Mouse (Mus musculus) thymus, postnatal 4 days (tissue): ENCODE data around the gene Dhh.
"Not testable (repeated sequence)": the region's sequence is repeated elsewhere in the genome, so short reads cannot be mapped to it uniquely, and the experiment has no call there.

Experiments used
- DNase-seq: peaks from one replicate; pipeline ENCODE4 v3.0.0; 2021

Dhh gene

DNA sequence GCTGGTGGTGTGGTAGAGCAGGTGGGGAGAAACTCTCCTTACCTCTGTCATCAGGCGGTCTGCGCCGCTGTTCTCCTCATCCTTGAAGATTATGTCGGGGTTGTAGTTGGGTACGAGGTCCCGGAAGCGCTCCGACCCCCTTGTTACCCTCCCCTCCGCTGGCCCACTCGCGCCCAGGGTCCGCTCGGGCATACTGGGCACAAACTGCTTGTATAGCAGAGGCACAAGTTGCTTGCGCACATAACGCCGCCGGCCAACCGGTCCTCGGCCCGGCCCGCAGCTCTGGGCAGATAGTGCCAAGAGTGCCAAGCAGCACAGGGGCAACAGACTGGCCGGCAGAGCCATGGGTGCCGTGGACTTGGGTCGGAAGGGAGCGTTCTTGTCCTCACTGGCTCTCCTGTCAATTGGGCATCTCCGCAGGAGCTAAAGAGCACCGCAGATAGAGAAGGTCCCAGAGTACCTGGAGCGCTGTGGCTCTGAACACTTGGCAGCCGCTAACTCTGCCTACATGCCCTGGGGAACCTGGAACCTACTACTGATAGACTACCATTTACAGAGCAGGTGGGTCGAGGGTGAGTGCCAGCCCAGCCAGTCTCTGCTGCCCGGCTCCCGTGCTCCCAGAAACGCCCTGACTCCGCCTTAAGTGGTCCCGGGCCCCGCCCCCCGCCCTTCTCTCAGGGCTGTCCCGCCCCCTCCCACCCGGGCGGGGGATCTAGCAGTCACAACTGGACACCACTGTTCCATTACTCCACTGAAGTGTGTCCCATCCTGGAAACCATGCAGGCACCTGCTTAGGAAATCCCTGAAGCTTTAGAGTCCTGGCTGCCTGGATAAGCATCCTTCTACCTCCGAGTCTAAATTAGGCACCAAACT, at the start of gene Dhh:
Dhh (minus strand) TSS at position 613 of the 873 bp plus-strand sequence.
- peak; percentile 16 for DNase-seq

DNA sequence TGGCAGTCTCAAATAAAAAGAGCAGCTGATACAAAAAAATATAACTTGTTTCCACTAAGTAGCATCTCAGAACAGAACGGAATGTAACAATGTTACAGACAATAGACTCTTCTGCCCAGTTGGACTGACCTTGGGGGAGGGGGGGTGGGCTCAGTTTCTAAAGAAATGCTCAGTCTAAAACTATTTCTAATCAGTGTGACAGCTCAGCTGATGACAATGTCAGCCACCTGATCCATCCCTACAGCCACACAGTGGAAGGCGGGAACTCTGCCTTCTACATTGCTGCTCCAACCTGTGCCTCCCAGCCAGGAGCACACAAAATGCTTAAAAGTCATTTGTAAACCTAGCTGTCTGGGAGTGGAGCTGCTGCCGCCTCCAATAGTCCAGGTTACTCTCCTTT, 49.5 kb upstream of the Dhh start:
- no peak for DNase-seq

DNA sequence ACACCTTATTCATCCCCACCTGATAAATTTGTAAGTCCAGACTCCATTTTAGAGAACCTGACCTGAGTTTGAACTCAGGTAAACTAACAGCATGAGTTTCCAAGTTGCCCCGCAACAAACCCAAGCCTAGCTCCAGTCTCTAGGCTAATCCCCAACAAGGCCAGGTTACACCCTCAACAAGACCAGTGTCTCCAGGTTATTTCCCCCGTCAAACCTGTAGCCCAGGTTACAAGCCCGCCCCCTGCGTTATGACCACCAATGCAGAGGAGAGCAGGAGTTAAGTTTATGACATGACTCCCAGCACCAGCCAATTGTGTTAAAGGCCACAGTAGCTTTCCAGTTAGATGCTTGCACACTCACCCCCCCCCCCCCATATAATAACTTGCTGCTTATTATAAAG, 44.8 kb upstream of the Dhh start:
- no peak for DNase-seq

GRCm38 (mm10) chr15:98942081-98942480, 43.7 kb upstream of the Dhh start:
- DNase-seq = no peak

- DNase-seq = no peak
Observed at GRCm38 (mm10) chr15:98941539-98941938, 43.2 kb upstream of the Dhh start.

GRCm38 (mm10) chr15:98940816-98941215, 42.5 kb upstream of the Dhh start:
- no peak for DNase-seq

GRCm38 (mm10) chr15:98934217-98934839, 36.0 kb upstream of the Dhh start, which contains the start of gene Tuba1b:
TSS of gene Tuba1b (minus strand) at chr15:98934565.
- peak; percentile 88 for DNase-seq

GRCm38 (mm10) chr15:98933833-98934216, 35.5 kb upstream of the Dhh start:
- DNase-seq = peak; percentile 97

DNA sequence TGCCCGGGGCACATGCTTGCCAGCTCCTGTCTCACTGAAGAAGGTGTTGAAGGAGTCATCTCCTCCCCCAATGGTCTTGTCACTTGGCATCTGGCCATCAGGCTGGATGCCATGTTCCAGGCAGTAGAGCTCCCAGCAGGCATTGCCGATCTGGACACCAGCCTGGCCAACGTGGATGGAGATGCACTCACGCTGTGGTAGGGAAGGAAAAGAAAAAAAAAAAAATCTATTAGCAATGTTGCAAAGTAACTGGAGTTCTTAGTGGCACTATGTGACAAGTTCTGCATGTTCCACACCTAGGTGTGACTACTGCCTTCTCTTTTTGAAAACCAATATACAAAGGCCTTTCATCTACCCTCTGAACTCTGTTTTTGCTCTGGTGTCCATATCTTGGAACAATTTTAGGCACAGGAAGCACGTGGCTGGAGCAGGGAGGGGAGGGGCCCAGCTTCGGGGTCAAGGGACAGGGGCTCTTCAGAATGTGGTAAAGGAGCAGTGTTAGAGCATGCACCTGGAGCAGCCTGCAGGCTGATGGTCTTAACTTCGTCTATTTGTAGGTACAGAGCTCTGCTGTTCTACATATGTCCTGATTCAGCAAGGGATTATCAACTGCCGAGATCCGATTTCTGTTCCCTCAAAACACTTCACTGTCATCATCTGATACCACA, 34.8 kb upstream of the Dhh start:
- DNase-seq = peak; percentile 41

DNA sequence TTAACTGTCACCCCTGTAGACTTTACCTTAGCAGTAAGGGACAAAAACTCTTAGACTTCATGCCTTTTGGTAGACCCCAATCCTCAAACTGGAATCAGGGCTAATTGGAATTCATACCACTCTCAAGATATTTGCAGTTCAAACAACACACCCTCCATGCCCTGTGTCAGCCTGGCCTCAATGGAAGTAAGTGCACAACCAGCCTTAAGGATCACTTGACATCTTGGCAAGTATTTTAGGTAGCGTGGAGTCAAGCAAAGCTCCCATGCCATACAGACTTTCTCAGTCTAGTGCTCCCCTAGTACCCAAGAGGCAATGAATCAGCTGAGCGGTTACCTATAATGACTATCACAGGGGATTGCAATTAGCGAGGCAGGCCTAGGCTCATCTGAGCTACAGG, 32.7 kb upstream of the Dhh start:
- no peak for DNase-seq

GRCm38 (mm10) chr15:98930017-98930734, 31.8 kb upstream of the Dhh start:
- no peak for DNase-seq

- peak; percentile 40 for DNase-seq
Observed at GRCm38 (mm10) chr15:98928598-98929240, 30.4 kb upstream of the Dhh start.

DNA sequence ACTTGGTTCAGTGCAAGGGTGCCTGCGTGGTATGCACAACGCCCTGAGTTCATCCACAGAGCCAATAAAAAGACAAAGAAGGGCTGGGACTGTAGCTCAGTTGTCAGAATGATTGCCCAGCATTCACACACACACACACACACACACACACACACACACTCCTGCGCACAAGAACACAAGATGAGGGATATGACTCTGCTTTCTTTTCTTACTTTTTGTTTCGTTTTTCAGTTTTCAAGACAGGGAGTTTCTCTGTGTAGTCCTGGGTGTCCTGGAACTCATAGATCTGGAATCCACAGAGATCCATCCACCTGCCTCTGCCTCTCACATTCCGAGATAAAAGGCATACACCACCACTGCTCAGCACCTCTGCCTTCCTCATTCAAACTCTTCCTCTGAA, 29.2 kb upstream of the Dhh start:
- no peak for DNase-seq

- DNase-seq = no peak
Observed at GRCm38 (mm10) chr15:98924682-98925081, 26.3 kb upstream of the Dhh start.

DNA sequence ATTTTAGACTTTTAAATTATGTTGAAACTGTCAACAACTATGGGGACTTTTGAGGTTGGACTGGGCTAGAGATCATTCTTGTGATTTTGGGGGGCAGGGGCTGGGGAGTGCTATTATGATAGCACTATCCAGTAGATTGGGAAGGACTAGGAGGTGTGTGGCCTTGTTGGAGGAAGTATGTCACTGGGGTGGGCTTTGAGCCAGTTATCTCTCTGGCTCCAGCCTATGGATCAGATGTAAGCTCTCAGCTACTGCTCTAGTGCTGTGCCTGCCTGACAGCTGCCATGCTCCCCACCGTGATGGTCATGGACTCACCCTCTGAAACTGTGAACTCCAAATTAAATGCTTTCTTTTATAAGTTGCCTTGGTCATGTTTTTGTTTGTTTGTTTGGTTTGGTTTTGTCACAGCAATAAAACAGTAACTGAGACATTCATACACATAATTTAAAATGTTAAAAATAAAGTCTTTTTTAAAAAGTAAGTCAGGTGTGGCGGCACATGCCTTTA, 24.7 kb upstream of the Dhh start:
- no peak for DNase-seq

- DNase-seq = no peak
Observed at GRCm38 (mm10) chr15:98922581-98922980, 24.2 kb upstream of the Dhh start.

GRCm38 (mm10) chr15:98921510-98921909, 23.2 kb upstream of the Dhh start:
- no peak for DNase-seq

GRCm38 (mm10) chr15:98918499-98918895, 20.2 kb upstream of the Dhh start:
- not testable (repeated sequence) for DNase-seq

DNA sequence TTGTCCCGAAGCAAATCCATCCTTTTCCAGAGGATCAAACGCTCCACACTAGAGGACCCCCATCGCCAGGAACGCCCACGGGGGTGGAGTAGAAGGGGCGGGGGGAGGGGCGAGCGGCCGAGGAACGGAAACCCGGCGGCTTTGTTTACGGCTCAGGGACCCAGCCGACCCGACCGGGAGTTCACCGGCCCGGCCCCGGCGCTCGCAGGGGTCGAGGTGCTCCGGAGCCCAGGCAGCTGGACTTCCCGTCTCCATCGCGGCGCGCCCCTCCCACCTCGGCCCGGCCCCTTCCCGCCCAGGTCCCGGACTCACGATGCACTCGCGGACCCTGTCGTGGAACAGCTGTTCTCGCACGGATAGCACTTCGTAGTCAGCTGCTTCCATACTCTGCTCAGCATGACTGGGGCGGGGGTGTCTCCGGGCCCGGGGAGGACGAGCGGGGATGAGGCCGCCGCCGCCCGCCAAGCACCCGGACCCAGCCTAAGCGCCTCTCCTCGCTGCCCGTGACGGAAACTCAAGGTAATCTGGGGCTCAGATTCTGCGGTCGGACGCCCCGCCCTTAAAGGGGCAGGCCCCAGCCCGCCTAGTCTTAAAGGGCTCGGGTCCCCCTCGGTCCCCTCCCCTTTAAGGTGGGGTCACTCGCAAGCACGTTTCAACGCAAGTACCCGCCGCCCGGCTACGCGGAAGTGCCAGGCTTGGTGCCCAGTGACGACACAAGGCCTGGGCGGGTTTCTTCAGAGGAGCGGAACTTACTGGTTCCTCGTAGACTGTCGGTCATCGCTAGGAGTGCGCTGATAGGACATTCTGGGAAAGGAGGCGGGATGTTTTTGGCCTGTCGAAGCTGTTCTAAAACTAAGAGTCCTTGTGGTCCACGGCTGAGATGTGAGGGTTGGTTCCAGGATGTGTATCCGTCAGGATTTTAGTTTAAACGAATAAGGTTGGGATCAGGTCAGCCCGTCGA, 19.5 kb upstream of the Dhh start, which contains the start of gene Lmbr1l:
Lmbr1l (minus strand) TSS at position 694 of the 961 bp plus-strand sequence.
- peak; percentile 96 for DNase-seq

DNA sequence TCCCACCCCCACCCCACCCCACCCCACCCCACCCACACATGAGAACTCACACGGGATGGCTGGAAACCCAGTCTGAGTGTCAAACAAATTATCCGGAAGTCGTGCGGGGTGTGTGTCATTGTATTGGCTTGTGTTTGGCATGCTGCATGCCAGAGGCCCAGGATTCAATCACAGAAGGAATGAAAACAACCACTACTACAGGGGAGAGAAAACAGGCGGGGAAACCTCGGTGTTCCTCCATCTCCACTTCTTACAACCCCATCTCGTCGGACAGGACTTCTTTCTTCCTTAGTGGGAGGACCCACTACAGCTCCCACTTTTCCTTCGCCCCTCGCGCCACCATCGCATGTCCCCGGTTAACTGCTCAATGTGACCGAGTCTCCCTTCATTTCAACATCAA, 18.8 kb upstream of the Dhh start:
- no peak for DNase-seq

- no peak for DNase-seq
Observed at GRCm38 (mm10) chr15:98916016-98916415, 17.7 kb upstream of the Dhh start.
